In genomic region chr4:136710345-136710744, GRCm38 (mm10) we compare ENCODE assay signal across 24 mouse cellular contexts.
A peak's percentile ranks its signal among the peaks of the same experiment; 100 is the strongest.
DNase-seq lines count a peak whose midpoint lies in the region; ATAC-seq lines count a peak whose summit lies in the region.
"Had no signal": no experiment of that assay in that cellular context is flagged by ENCODE, and none has a peak within 500 bp of the region (broad histone marks: within the 10 kb centered on the region; RNA-seq: fewer than 3 reads in every experiment).

No protein-coding gene starts in this region.

- no peak for DNase-seq in forebrain, embryonic 10.5 days (ENCODE audit: extremely low spot score, low spot score)
- DNase-seq in midbrain, embryonic 11.5 days (ENCODE audit: low spot score, missing footprints): no peak
- no peak for DNase-seq in heart, adult 9 months (ENCODE audit: low spot score in 2 of 2)
- DNase-seq: adrenal gland, adult 8-10 months; adrenal gland, postnatal 25 days; cerebellum, adult 11-12 months; cerebellum, adult 8-10 months; cerebellum, postnatal 10 days; cerebellum, postnatal 36 days; embryo, embryonic 11 days; gastrocnemius, postnatal 10 days; gastrocnemius, postnatal 36 days; heart, adult 2 months had no signal

- H3K9me3 ChIP-seq in forebrain, embryonic 10.5 days: no peaks in the 10 kb centered on the region
- no peaks in the 10 kb centered on the region for H3K9me3 ChIP-seq in forebrain, embryonic 15.5 days
- H3K9me3 ChIP-seq in hindbrain, embryonic 13.5 days: no peaks in the 10 kb centered on the region
- no peaks in the 10 kb centered on the region for H3K9me3 ChIP-seq in hindbrain, embryonic 12.5 days (replicated peaks)
- no peaks in the 10 kb centered on the region for H3K9me3 ChIP-seq in midbrain, embryonic 13.5 days
- H3K9me3 ChIP-seq in midbrain, embryonic 11.5 days (ENCODE audit: control insufficient read depth, low read length): no peaks in the 10 kb centered on the region
- H3K9me3 ChIP-seq: embryonic facial prominence, embryonic 10.5 days; embryonic facial prominence, embryonic 13.5 days had no signal

- H3K27ac ChIP-seq in forebrain, embryonic 10.5 days: 0 out of 2 replicates have a peak overlapping the region, but pooled peaks have one; percentile 37
- H3K27ac ChIP-seq in forebrain, embryonic 15.5 days (replicated peaks): no peak overlapping the region
- H3K27ac ChIP-seq in hindbrain, embryonic 13.5 days: 0 out of 2 replicates have a peak overlapping the region, but pooled peaks have one; percentile 1
- no peak overlapping the region for H3K27ac ChIP-seq in hindbrain, embryonic 12.5 days
- peak overlapping the region; percentile 27; the same call in 1 of the 2 replicates for H3K27ac ChIP-seq in midbrain, embryonic 13.5 days
- H3K27ac ChIP-seq in midbrain, embryonic 11.5 days (ENCODE audit: low read depth, low read length): no peak overlapping the region
- H3K27ac ChIP-seq: embryonic facial prominence, embryonic 10.5 days; embryonic facial prominence, embryonic 13.5 days; heart, adult 2 months had no signal

- peaks cover 71% of the 10 kb centered on the region for H3K4me1 ChIP-seq in forebrain, embryonic 10.5 days
- peaks cover 14% of the 10 kb centered on the region for H3K4me1 ChIP-seq in forebrain, embryonic 15.5 days
- H3K4me1 ChIP-seq in hindbrain, embryonic 13.5 days (replicated peaks): peaks cover 44% of the 10 kb centered on the region
- H3K4me1 ChIP-seq in hindbrain, embryonic 12.5 days: peaks cover 27% of the 10 kb centered on the region
- peaks cover 45% of the 10 kb centered on the region for H3K4me1 ChIP-seq in midbrain, embryonic 13.5 days (replicated peaks)
- peaks cover 2% of the 10 kb centered on the region; the same call in 1 of the 2 replicates for H3K4me1 ChIP-seq in midbrain, embryonic 11.5 days (ENCODE audit: control insufficient read depth, insufficient read depth, low read length)

- no peaks in the 10 kb centered on the region for H3K36me3 ChIP-seq in forebrain, embryonic 10.5 days (replicated peaks)
- H3K36me3 ChIP-seq in forebrain, embryonic 15.5 days: no peaks in the 10 kb centered on the region
- no peaks in the 10 kb centered on the region for H3K36me3 ChIP-seq in hindbrain, embryonic 13.5 days
- H3K36me3 ChIP-seq in hindbrain, embryonic 12.5 days: no peaks in the 10 kb centered on the region
- H3K36me3 ChIP-seq in midbrain, embryonic 13.5 days: no peaks in the 10 kb centered on the region
- no peaks in the 10 kb centered on the region for H3K36me3 ChIP-seq in midbrain, embryonic 11.5 days (ENCODE audit: control insufficient read depth, insufficient read depth, low read length)
- H3K36me3 ChIP-seq: embryonic facial prominence, embryonic 10.5 days; embryonic facial prominence, embryonic 13.5 days had no signal

- H3K27me3 ChIP-seq in forebrain, embryonic 10.5 days (ENCODE audit: poor library complexity, severe bottlenecking): no peaks in the 10 kb centered on the region; the same call in 1 of the 2 replicates
- no peaks in the 10 kb centered on the region for H3K27me3 ChIP-seq in forebrain, embryonic 15.5 days
- no peaks in the 10 kb centered on the region for H3K27me3 ChIP-seq in hindbrain, embryonic 13.5 days
- no peaks in the 10 kb centered on the region for H3K27me3 ChIP-seq in hindbrain, embryonic 12.5 days
- H3K27me3 ChIP-seq in midbrain, embryonic 13.5 days: no peaks in the 10 kb centered on the region
- H3K27me3 ChIP-seq in midbrain, embryonic 11.5 days (ENCODE audit: control insufficient read depth, insufficient read depth, low read length): no peaks in the 10 kb centered on the region
- H3K27me3 ChIP-seq: embryonic facial prominence, embryonic 13.5 days had no signal

- no peak for ATAC-seq in forebrain, embryonic 15.5 days (replicated peaks)
- no peak for ATAC-seq in hindbrain, embryonic 13.5 days (ENCODE audit: low FRiP score)
- no peak for ATAC-seq in hindbrain, embryonic 12.5 days (ENCODE audit: low FRiP score)
- ATAC-seq in midbrain, embryonic 13.5 days: no peak
- ATAC-seq in midbrain, embryonic 11.5 days (ENCODE audit: low FRiP score): no peak
- ATAC-seq: activated CD4-positive, CD25-positive, alpha-beta regulatory T cell, adult 4 months; forebrain, embryonic 16.5 days; hindbrain, embryonic 16.5 days had no signal

- WGBS in forebrain, embryonic 10.5 days: 96% methylated on average over 9 of the region's 9 CpGs
- WGBS in forebrain, embryonic 15.5 days: 88% methylated on average over 9 of the region's 9 CpGs
- 94% methylated on average over 9 of the region's 9 CpGs for WGBS in hindbrain, embryonic 13.5 days
- WGBS in hindbrain, embryonic 12.5 days: 97% methylated on average over 9 of the region's 9 CpGs
- WGBS in midbrain, embryonic 13.5 days: 90% methylated on average over 9 of the region's 9 CpGs
- 95% methylated on average over 9 of the region's 9 CpGs for WGBS in midbrain, embryonic 11.5 days

- H3K4me2 ChIP-seq in forebrain, embryonic 15.5 days (replicated peaks): no peak overlapping the region
- H3K4me2 ChIP-seq in hindbrain, embryonic 13.5 days: no peak overlapping the region
- no peak overlapping the region for H3K4me2 ChIP-seq in hindbrain, embryonic 12.5 days (replicated peaks)
- H3K4me2 ChIP-seq in midbrain, embryonic 13.5 days (replicated peaks): no peak overlapping the region
- no peak overlapping the region for H3K4me2 ChIP-seq in midbrain, embryonic 11.5 days
- H3K4me2 ChIP-seq: embryonic facial prominence, embryonic 13.5 days; heart, embryonic 11.5 days had no signal

- no peak overlapping the region for H3K4me3 ChIP-seq in forebrain, embryonic 10.5 days
- no peak overlapping the region for H3K4me3 ChIP-seq in forebrain, embryonic 15.5 days
- H3K4me3 ChIP-seq in hindbrain, embryonic 13.5 days: no peak overlapping the region
- H3K4me3 ChIP-seq in hindbrain, embryonic 12.5 days: no peak overlapping the region
- H3K4me3 ChIP-seq in midbrain, embryonic 13.5 days (replicated peaks): no peak overlapping the region
- no peak overlapping the region for H3K4me3 ChIP-seq in midbrain, embryonic 11.5 days (ENCODE audit: low read depth, low read length)
- H3K4me3 ChIP-seq: embryonic facial prominence, embryonic 10.5 days; embryonic facial prominence, embryonic 13.5 days; erythroblast, embryonic 14.5 days; heart, adult 2 months had no signal

- no peak overlapping the region for H3K9ac ChIP-seq in forebrain, embryonic 15.5 days (replicated peaks)
- H3K9ac ChIP-seq in hindbrain, embryonic 13.5 days: no peak overlapping the region
- H3K9ac ChIP-seq in hindbrain, embryonic 12.5 days: no peak overlapping the region
- no peak overlapping the region for H3K9ac ChIP-seq in midbrain, embryonic 13.5 days (replicated peaks)
- H3K9ac ChIP-seq in midbrain, embryonic 11.5 days (ENCODE audit: low read length): no peak overlapping the region
- H3K9ac ChIP-seq: embryonic facial prominence, embryonic 13.5 days had no signal

Comparison
In these comparisons a context has a peak if more than half of its experiments do, and no peak if none do; other contexts are left out.
1. H3K27ac ChIP-seq: peak in forebrain, embryonic 10.5 days (single experiment), hindbrain, embryonic 13.5 days (single experiment) and midbrain, embryonic 13.5 days (single experiment); none in forebrain, embryonic 15.5 days (single experiment), hindbrain, embryonic 12.5 days (single experiment) and midbrain, embryonic 11.5 days (single experiment).